Mouse (Mus musculus): ENCODE results near the gene Mef2a. TPM values are rescaled to one million over a fixed set of nuclear protein-coding genes. Genes with fewer than 3 reads are reported as not detected.

The Mef2a gene
- polyA plus RNA-seq, 1 experiment: 38.9 TPM

DNA sequence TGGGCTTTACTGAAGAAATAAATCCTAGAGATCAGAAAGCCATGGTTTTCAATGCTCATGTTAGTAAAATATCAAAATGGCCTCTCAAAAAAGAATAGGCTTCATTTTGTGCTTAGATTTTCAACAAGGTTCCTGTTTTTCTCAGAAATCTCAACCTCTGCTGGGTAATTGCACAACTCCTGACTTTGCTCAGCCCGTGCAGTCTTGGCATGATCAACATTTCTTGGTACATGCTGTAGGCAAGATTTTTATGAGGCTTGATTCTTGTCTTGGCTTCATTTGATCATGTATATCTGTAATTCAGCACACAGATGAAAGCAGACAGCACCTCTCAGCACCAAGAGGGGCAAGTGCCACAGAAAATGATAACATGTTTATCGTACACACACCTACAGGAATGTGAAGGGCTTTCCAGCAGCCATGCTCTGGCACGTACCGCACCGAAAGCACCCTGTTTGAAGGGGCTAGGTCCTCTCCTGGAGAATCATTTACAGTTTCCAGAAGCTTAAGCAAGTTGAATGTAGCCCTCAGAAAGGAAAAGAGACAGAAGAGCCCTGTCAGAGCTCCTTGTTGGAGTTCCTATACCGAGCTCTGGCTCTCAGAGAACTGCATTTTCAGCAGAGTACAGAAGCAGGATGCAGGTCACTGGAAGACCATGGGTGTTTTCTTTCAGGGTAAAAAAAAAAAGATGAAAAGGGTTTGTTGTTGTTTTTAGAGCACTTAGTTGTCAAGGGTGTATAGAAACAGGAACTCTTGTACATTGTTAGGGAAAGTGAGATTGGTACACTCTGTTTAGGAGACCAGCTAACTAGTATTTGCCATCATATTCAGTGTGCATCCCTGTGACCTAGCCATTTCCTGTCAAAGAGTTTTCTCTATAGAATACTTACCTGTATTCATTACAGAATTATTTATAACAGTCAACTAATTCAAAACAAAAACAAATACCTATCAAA lies 7.8 kb upstream of the Mef2a start:
- no peaks in the 10 kb centered on the region for H3K4me1 ChIP-seq (ENCODE audit: control insufficient read depth, insufficient read depth, insufficient read length, low read length)
- H3K27ac ChIP-seq (replicated peaks; ENCODE audit: low read depth, low read length): no peak overlapping the region
- H3K4me3 ChIP-seq (ENCODE audit: insufficient read depth, low read depth, low read length): no peak overlapping the region

DNA sequence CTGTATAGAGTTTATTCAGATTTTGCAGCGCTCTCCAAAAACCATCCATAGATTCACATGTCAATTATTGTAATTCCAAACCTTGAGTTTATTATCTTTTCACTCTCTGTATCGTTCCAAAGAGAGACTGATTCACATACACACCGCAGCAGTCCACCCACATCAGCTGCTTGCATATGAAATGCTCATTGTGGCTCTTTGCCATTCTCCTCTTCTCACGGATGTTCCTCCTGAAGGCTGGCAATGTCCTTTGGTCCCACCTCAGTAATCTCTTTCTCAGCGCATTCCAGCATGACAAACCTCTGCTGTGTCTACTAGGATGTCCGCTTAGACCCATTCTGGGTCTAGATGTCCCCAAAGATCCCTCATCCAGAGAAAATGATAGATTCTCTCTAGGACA lies 4.1 kb upstream of the Mef2a start:
- no peak overlapping the region for H3K27ac ChIP-seq (replicated peaks; ENCODE audit: low read depth, low read length)
- no peaks in the 10 kb centered on the region for H3K4me1 ChIP-seq (ENCODE audit: control insufficient read depth, insufficient read depth, insufficient read length, low read length)
- no peak overlapping the region for H3K4me3 ChIP-seq (ENCODE audit: insufficient read depth, low read depth, low read length)

GRCm38 (mm10) chr7:67373975-67374374 lies 1.3 kb upstream of the Mef2a start:
- Histone ChIP-seq H3K4me3 (ENCODE audit: insufficient read depth, low read depth, low read length) (peak overlapping the region; percentile 86), H3K27ac (replicated peaks; ENCODE audit: low read depth, low read length) (peak overlapping the region; percentile 100), H3K4me1 (ENCODE audit: control insufficient read depth, insufficient read depth, insufficient read length, low read length) (peaks cover 3% of the 10 kb centered on the region)

GRCm38 (mm10) chr7:67373584-67373960 lies 914 bp upstream of the Mef2a start:
- Histone ChIP-seq H3K4me1 (ENCODE audit: control insufficient read depth, insufficient read depth, insufficient read length, low read length) (peaks cover 3% of the 10 kb centered on the region), H3K4me3 (ENCODE audit: insufficient read depth, low read depth, low read length) (peak overlapping the region; percentile 86), H3K27ac (replicated peaks; ENCODE audit: low read depth, low read length) (peak overlapping the region; percentile 100)

DNA sequence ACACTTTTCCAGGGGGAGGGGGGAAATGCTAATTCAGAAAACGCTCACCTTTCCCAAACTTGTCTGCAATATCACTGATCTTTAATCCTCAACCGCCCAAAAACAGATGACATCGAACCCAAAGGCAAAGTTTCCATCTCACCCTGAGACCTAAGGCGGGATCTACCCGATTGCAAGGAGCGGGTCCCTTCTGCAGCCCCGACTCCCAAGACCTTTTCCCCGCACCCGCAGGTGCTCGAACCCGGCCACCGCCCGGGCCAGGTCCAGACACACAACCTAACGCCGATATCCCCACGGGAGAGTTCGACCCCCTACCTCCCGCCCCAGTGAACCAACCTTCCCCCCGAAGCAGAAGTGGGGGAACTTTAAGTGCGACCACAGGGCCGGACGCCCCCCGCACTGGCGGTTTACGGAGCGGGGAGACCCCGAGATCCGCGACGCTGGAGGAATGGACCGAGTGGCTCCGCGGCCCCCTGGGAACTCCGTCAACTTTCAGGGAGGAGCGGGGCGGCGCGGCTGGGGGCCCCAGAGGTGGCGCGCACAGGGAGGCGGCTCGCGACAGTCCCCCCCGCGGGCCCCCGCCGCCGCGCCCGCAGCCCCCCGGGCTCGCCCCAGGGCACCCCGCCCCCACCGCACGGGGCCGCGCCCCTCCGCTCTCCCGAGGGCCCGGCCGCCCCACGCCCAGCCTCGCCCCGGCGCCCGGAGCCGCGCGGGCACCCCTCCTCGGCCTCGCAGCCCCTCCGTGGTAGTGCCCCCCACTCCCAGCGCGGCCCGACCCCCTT lies 576 bp downstream of the Mef2a start:
- peak overlapping the region; percentile 83 for H3K27ac ChIP-seq (replicated peaks; ENCODE audit: low read depth, low read length)
- peaks cover 3% of the 10 kb centered on the region for H3K4me1 ChIP-seq (ENCODE audit: control insufficient read depth, insufficient read depth, insufficient read length, low read length)
- H3K4me3 ChIP-seq (ENCODE audit: insufficient read depth, low read depth, low read length): peak overlapping the region; percentile 86

GRCm38 (mm10) chr7:67371351-67371890 lies 1.2 kb downstream of the Mef2a start:
- H3K4me3 ChIP-seq (ENCODE audit: insufficient read depth, low read depth, low read length): peak overlapping the region; percentile 71
- peak overlapping the region; percentile 83 for H3K27ac ChIP-seq (replicated peaks; ENCODE audit: low read depth, low read length)
- peaks cover 3% of the 10 kb centered on the region for H3K4me1 ChIP-seq (ENCODE audit: control insufficient read depth, insufficient read depth, insufficient read length, low read length)

- peak overlapping the region; percentile 44; the same call in 1 of the 2 replicates for H3K27ac ChIP-seq (replicated peaks; ENCODE audit: low read depth, low read length)
Observed at GRCm38 (mm10) chr7:67369645-67370044, 3.0 kb downstream of the Mef2a start.

GRCm38 (mm10) chr7:67368394-67368793 lies 4.3 kb downstream of the Mef2a start:
- Histone ChIP-seq H3K4me1 (ENCODE audit: control insufficient read depth, insufficient read depth, insufficient read length, low read length) (peaks cover 3% of the 10 kb centered on the region), H3K27ac (replicated peaks; ENCODE audit: low read depth, low read length) (no peak overlapping the region), H3K4me3 (ENCODE audit: insufficient read depth, low read depth, low read length) (no peak overlapping the region)

More at GRCm38 (mm10) chr7:67369645-67370044, 3.0 kb downstream of the Mef2a start:
- peaks cover 3% of the 10 kb centered on the region for H3K4me1 ChIP-seq (ENCODE audit: control insufficient read depth, insufficient read depth, insufficient read length, low read length)
- H3K4me3 ChIP-seq (ENCODE audit: insufficient read depth, low read depth, low read length): no peak overlapping the region

DNA sequence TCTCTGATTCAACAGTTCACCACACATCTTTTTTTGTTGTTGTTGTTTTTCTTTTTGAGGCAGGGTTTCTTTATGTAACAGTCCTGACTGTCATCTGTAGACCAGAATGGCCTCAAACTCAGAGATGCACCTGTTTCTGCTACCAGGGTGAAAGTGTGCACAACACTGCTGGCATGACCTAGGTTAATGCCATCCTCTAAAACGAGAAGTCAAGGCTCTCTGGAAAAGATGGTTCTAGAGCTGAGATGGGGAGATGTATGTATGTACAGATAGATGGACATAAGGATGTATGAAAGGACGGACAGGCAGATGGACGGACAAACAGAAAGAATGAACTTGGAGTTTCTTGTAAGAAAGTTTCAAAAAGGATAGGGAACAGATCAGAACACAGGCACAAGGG lies 12.1 kb downstream of the Mef2a start:
- Histone ChIP-seq H3K4me3 (ENCODE audit: insufficient read depth, low read depth, low read length) (no peak overlapping the region), H3K27ac (replicated peaks; ENCODE audit: low read depth, low read length) (no peak overlapping the region), H3K4me1 (ENCODE audit: control insufficient read depth, insufficient read depth, insufficient read length, low read length) (peaks cover 16% of the 10 kb centered on the region)

GRCm38 (mm10) chr7:67359863-67360262 lies 12.8 kb downstream of the Mef2a start:
- Histone ChIP-seq H3K4me3 (ENCODE audit: insufficient read depth, low read depth, low read length) (no peak overlapping the region), H3K4me1 (ENCODE audit: control insufficient read depth, insufficient read depth, insufficient read length, low read length) (peaks cover 16% of the 10 kb centered on the region), H3K27ac (replicated peaks; ENCODE audit: low read depth, low read length) (no peak overlapping the region)

DNA sequence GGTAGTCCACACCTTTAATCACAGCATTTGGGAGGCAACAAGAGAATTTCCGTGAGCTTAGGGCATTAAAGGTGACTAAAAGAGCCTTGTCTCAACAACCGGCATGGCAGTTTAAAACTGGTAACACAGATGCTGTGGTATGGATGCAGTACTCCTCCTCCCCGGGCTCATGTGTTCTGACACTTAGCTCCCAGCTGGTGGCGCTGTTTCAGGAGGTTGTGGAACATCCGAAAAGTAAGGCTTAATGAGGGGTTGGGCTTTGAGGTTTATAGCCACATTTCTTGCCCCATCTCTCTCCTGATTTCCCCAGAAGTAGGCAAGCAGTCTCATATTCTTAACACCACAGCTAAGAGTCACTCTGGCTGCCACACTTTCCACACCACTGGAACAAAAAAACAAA lies 16.8 kb downstream of the Mef2a start:
- no peak overlapping the region for H3K27ac ChIP-seq (replicated peaks; ENCODE audit: low read depth, low read length)
- H3K4me3 ChIP-seq (ENCODE audit: insufficient read depth, low read depth, low read length): no peak overlapping the region
- H3K4me1 ChIP-seq (ENCODE audit: control insufficient read depth, insufficient read depth, insufficient read length, low read length): peaks cover 18% of the 10 kb centered on the region; the same call in 1 of the 2 replicates

DNA sequence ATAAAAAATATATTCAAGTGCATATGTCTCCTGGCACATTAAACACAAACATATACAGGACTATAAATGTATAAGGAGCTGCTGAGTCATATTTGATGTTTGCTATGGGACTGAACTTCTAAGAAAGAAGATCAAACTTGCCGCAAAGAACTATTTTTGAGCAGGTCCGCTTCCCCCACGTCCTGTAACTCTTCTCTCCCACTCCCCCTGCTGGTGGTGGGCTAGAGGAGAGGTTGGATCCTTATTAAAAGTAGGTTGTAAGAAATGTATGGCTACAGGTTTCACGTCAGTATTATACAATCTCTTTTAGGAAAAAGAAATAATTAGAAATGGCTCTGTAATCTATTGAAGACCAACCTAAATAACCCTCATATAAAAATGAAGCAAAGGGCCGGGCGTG lies 19.0 kb downstream of the Mef2a start:
- no peak overlapping the region for H3K27ac ChIP-seq (replicated peaks; ENCODE audit: low read depth, low read length)
- peaks cover 10% of the 10 kb centered on the region; the same call in 1 of the 2 replicates for H3K4me1 ChIP-seq (ENCODE audit: control insufficient read depth, insufficient read depth, insufficient read length, low read length)
- no peak overlapping the region for H3K4me3 ChIP-seq (ENCODE audit: insufficient read depth, low read depth, low read length)

GRCm38 (mm10) chr7:67352989-67353388 lies 19.7 kb downstream of the Mef2a start:
- Histone ChIP-seq H3K4me3 (ENCODE audit: insufficient read depth, low read depth, low read length) (no peak overlapping the region), H3K4me1 (ENCODE audit: control insufficient read depth, insufficient read depth, insufficient read length, low read length) (peaks cover 9% of the 10 kb centered on the region; the same call in 1 of the 2 replicates), H3K27ac (replicated peaks; ENCODE audit: low read depth, low read length) (no peak overlapping the region)

GRCm38 (mm10) chr7:67344443-67344842 lies 28.2 kb downstream of the Mef2a start:
- peaks cover 10% of the 10 kb centered on the region for H3K4me1 ChIP-seq (ENCODE audit: control insufficient read depth, insufficient read depth, insufficient read length, low read length)
- H3K4me3 ChIP-seq (ENCODE audit: insufficient read depth, low read depth, low read length): no peak overlapping the region
- no peak overlapping the region for H3K27ac ChIP-seq (replicated peaks; ENCODE audit: low read depth, low read length)

DNA sequence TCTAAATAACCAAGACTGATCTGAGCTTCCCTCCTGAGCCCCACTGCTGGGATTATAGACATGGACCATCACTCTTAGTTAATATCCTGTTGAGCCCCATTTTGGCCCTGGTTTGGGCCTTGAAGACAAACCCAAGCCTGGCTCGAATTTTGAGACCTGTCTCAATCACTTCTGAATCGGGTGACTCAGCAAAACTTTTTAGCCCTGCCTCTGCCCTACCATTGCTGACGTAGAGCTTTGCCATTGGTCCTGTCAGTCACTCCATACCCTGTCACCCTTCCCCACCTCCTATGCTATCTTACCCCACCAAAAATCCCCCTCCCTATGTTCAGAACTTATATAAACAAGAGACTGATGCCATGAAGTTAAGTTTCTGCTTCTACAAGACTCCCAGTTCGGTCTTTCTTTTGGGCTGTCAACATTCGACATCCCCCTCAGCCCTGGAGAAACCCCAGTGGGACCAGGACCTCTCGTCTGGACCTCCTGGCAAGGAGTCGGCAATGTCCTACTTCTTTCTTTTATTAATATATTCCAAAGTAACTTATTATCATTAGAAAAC lies 30.5 kb downstream of the Mef2a start:
- Histone ChIP-seq H3K4me3 (ENCODE audit: insufficient read depth, low read depth, low read length) (no peak overlapping the region), H3K4me1 (ENCODE audit: control insufficient read depth, insufficient read depth, insufficient read length, low read length) (peaks cover 10% of the 10 kb centered on the region), H3K27ac (replicated peaks; ENCODE audit: low read depth, low read length) (peak overlapping the region; percentile 52)
